Mouse (Mus musculus): ENCODE measurements around the gene Cbx2.

- TF ChIP-seq POLR2AphosphoS2 (IDR thresholded peaks at IDR 0.05; ENCODE audit: insufficient read length, low read depth) (no peak), MYOG (IDR thresholded peaks at IDR 0.05; ENCODE audit: control insufficient read depth in 1 of 3, insufficient read depth in 1 of 3, insufficient read length in 2 of 3, low read depth in 2 of 3) (no peak), POLR2A (IDR thresholded peaks at IDR 0.05; ENCODE audit: insufficient read length, low read depth) (no peak), TCF3 (IDR thresholded peaks at IDR 0.05; ENCODE audit: insufficient read length, low read depth) (no peak), E2F4 (IDR thresholded peaks at IDR 0.05; ENCODE audit: insufficient read depth) (no peak)
These were observed 13.0 kb downstream of the Cbx2 start for GRCm38 (mm10) chr11:119035686-119036165.
